Mouse (Mus musculus): ENCODE results near the gene Olfr1176. TPM values are rescaled to one million over a fixed set of nuclear protein-coding genes. Genes with fewer than 3 reads are reported as not detected.

Olfr1176 gene
- polyA plus RNA-seq (2014; fragmentation: Illumina TruSeq; extraction: RNeasy Lipid Tissue Mini Kit (QIAGEN cat#74804); ENCODE audit: low read depth, low replicate concordance) = not detected

DNA sequence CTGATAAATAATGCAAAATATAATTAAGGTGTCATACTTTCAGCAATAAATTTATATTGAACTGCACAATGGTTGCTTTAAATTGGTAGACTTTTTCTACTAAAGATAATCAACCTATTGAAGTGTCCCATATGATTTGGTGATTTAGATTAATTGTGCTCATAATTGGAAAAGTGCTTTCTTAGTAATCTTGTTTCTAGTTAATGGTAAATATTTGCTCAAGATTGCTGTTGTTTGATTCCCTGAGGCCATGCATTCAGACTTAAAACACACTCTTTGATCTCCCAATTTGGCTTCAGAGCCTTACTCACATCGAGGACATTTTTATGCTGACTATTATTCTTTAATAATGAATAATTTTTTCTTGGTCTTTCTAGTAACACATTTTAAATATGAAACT, at the start of gene Olfr1176:
Gene Olfr1176, plus strand, starts transcription at position 301 of the 400 bp plus-strand sequence.

GRCm38 (mm10) chr2:88315035-88315434, 21.5 kb upstream of the Olfr1176 start, which contains the start of gene Olfr1174-ps:
Olfr1174-ps (minus strand) TSS chr2:88315135.

GRCm38 (mm10) chr2:88327115-88327514, 9.4 kb upstream of the Olfr1176 start, which contains the start of gene Olfr1175-ps:
Olfr1175-ps (minus strand) TSS chr2:88327215.

DNA sequence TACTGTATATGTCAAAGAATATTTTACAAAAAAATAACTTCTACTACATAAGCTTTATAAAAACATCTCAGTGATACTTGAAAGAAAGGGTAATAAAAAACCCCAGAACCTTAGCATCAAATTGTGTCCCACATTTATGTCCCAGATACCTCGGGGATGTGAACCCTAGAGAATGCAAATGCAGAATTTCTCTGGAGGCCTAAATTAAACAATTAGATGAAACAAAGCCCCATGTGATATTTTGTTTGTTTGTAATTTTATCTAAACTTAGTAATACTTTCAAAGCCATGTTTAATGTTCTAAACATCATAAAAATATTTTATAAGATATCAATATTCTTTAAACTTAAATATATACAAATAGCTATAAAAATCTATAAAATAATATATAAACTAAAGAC, 9.9 kb downstream of the Olfr1176 start, which contains the start of gene Olfr1177-ps:
Gene Olfr1177-ps, minus strand, starts transcription at position 101 of the 400 bp plus-strand sequence.

GRCm38 (mm10) chr2:88386762-88387161, 50.2 kb downstream of the Olfr1176 start, which contains the start of gene Olfr1178:
Olfr1178 (plus strand) TSS chr2:88387062.

Other genes with a start within 250 kb of the Olfr1176 start
- not detected for gene Olfr1164, start 242.8 kb upstream of the Olfr1176 start, polyA plus RNA-seq (2014; fragmentation: Illumina TruSeq; extraction: RNeasy Lipid Tissue Mini Kit (QIAGEN cat#74804); ENCODE audit: low read depth, low replicate concordance)
- not detected for gene Olfr1166, start 208.4 kb upstream of the Olfr1176 start, polyA plus RNA-seq (2014; fragmentation: Illumina TruSeq; extraction: RNeasy Lipid Tissue Mini Kit (QIAGEN cat#74804); ENCODE audit: low read depth, low replicate concordance)
- not detected for gene Olfr1167, start 181.5 kb upstream of the Olfr1176 start, polyA plus RNA-seq (2014; fragmentation: Illumina TruSeq; extraction: RNeasy Lipid Tissue Mini Kit (QIAGEN cat#74804); ENCODE audit: low read depth, low replicate concordance)
- not detected for gene Olfr1168, start 154.8 kb upstream of the Olfr1176 start, polyA plus RNA-seq (2014; fragmentation: Illumina TruSeq; extraction: RNeasy Lipid Tissue Mini Kit (QIAGEN cat#74804); ENCODE audit: low read depth, low replicate concordance)
- gene Olfr1170, start 108.4 kb upstream of the Olfr1176 start, polyA plus RNA-seq (2014; fragmentation: Illumina TruSeq; extraction: RNeasy Lipid Tissue Mini Kit (QIAGEN cat#74804); ENCODE audit: low read depth, low replicate concordance) = not detected
- gene Olfr1173, start 56.8 kb upstream of the Olfr1176 start, polyA plus RNA-seq (2014; fragmentation: Illumina TruSeq; extraction: RNeasy Lipid Tissue Mini Kit (QIAGEN cat#74804); ENCODE audit: low read depth, low replicate concordance) = not detected
- not detected for gene Olfr1174-ps, start 21.6 kb upstream of the Olfr1176 start, polyA plus RNA-seq (2014; fragmentation: Illumina TruSeq; extraction: RNeasy Lipid Tissue Mini Kit (QIAGEN cat#74804); ENCODE audit: low read depth, low replicate concordance)
- gene Olfr1175-ps, start 9.5 kb upstream of the Olfr1176 start, polyA plus RNA-seq (2014; fragmentation: Illumina TruSeq; extraction: RNeasy Lipid Tissue Mini Kit (QIAGEN cat#74804); ENCODE audit: low read depth, low replicate concordance) = not detected
- not detected for gene Olfr1177-ps, start 9.8 kb downstream of the Olfr1176 start, polyA plus RNA-seq (2014; fragmentation: Illumina TruSeq; extraction: RNeasy Lipid Tissue Mini Kit (QIAGEN cat#74804); ENCODE audit: low read depth, low replicate concordance)
- gene Olfr1178, start 50.3 kb downstream of the Olfr1176 start, polyA plus RNA-seq (2014; fragmentation: Illumina TruSeq; extraction: RNeasy Lipid Tissue Mini Kit (QIAGEN cat#74804); ENCODE audit: low read depth, low replicate concordance) = not detected
- not detected for gene Olfr1179, start 69.7 kb downstream of the Olfr1176 start, polyA plus RNA-seq (2014; fragmentation: Illumina TruSeq; extraction: RNeasy Lipid Tissue Mini Kit (QIAGEN cat#74804); ENCODE audit: low read depth, low replicate concordance)
- gene Olfr1180, start 82.4 kb downstream of the Olfr1176 start, polyA plus RNA-seq (2014; fragmentation: Illumina TruSeq; extraction: RNeasy Lipid Tissue Mini Kit (QIAGEN cat#74804); ENCODE audit: low read depth, low replicate concordance) = not detected
- gene Olfr1181, start 89.5 kb downstream of the Olfr1176 start, polyA plus RNA-seq (2014; fragmentation: Illumina TruSeq; extraction: RNeasy Lipid Tissue Mini Kit (QIAGEN cat#74804); ENCODE audit: low read depth, low replicate concordance) = not detected
- not detected for gene Gm13757, start 112.4 kb downstream of the Olfr1176 start, polyA plus RNA-seq (2014; fragmentation: Illumina TruSeq; extraction: RNeasy Lipid Tissue Mini Kit (QIAGEN cat#74804); ENCODE audit: low read depth, low replicate concordance)
- gene Olfr1183, start 118.1 kb downstream of the Olfr1176 start, polyA plus RNA-seq (2014; fragmentation: Illumina TruSeq; extraction: RNeasy Lipid Tissue Mini Kit (QIAGEN cat#74804); ENCODE audit: low read depth, low replicate concordance) = not detected
- gene Olfr1184, start 146.9 kb downstream of the Olfr1176 start, polyA plus RNA-seq (2014; fragmentation: Illumina TruSeq; extraction: RNeasy Lipid Tissue Mini Kit (QIAGEN cat#74804); ENCODE audit: low read depth, low replicate concordance) = not detected
- gene Olfr1185-ps1, start 156.6 kb downstream of the Olfr1176 start, polyA plus RNA-seq (2014; fragmentation: Illumina TruSeq; extraction: RNeasy Lipid Tissue Mini Kit (QIAGEN cat#74804); ENCODE audit: low read depth, low replicate concordance) = not detected
- gene Olfr1186, start 181.8 kb downstream of the Olfr1176 start, polyA plus RNA-seq (2014; fragmentation: Illumina TruSeq; extraction: RNeasy Lipid Tissue Mini Kit (QIAGEN cat#74804); ENCODE audit: low read depth, low replicate concordance) = not detected
- not detected for gene Olfr1188, start 220.2 kb downstream of the Olfr1176 start, polyA plus RNA-seq (2014; fragmentation: Illumina TruSeq; extraction: RNeasy Lipid Tissue Mini Kit (QIAGEN cat#74804); ENCODE audit: low read depth, low replicate concordance)
- not detected for gene Olfr1189, start 249.7 kb downstream of the Olfr1176 start, polyA plus RNA-seq (2014; fragmentation: Illumina TruSeq; extraction: RNeasy Lipid Tissue Mini Kit (QIAGEN cat#74804); ENCODE audit: low read depth, low replicate concordance)

Measured in sigmoid colon, adult 10 weeks (tissue).